Mouse (Mus musculus): ENCODE data around the gene Parp8.

Gene Parp8

GRCm38 (mm10) chr13:116811456-116811855 lies 213.9 kb downstream of the Parp8 start:
- no peak for DNase-seq
